Comparison of ENCODE assay signal across 11 mouse cellular contexts in the genomic region with DNA sequence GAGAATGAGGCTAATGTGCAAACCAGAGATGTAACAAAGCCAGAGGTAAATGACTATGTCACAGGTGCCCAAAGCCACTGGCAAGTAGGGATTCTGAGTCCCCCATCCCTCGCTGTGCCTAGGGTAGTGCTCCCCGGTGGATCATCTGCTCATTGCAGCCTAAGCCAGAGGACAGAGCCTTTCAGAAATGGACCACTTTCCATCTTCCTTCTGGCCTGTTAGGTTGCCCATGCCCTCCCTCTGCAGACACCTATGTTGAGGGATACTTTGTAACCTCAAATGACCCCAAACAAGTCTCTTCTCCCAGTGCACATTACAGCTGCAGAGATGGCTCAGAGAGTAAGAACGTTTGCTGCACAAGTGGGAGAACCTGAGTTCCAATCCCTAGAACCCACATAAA.
A peak's percentile ranks its signal among the peaks of the same experiment; 100 is the strongest.
DNase-seq lines count a peak whose midpoint lies in the region; ATAC-seq and TF ChIP-seq lines count a peak whose summit lies in the region.
"Had no signal": no experiment of that assay in that cellular context is flagged by ENCODE, and none has a peak within 500 bp of the region (broad histone marks: within the 10 kb centered on the region; RNA-seq: fewer than 3 reads in every experiment).

No protein-coding gene starts in this region.

- TF ChIP-seq CTCF in thymus, adult 2 months (IDR thresholded peaks at IDR 0.05; ENCODE audit: borderline replicate concordance, control insufficient read depth, extremely low read depth, insufficient read depth, low read length, poor library complexity): no peak
- peak; percentile 26 for TF ChIP-seq CTCF in liver, embryonic 14.5 days (IDR thresholded peaks at IDR 0.05; ENCODE audit: low read depth)
- peak; percentile 41 for TF ChIP-seq CTCF in stomach, postnatal 0 days (IDR thresholded peaks at IDR 0.05; ENCODE audit: low read depth)

- H3K4me1 ChIP-seq in heart, embryonic 12.5 days (replicated peaks): peaks cover 30% of the 10 kb centered on the region
- H3K4me1 ChIP-seq in thymus, adult 2 months (replicated peaks; ENCODE audit: control insufficient read depth, insufficient read depth, low read length): peaks cover 19% of the 10 kb centered on the region
- H3K4me1 ChIP-seq in liver, embryonic 14.5 days (replicated peaks; ENCODE audit: control insufficient read depth in 2 of 2, insufficient read depth in 2 of 2, low read length in 1 of 2): peaks cover 2 to 19% of the 10 kb centered on the region in 2 experiments; a peak in 2 of 4 replicates
- H3K4me1 ChIP-seq in stomach, postnatal 0 days (replicated peaks; ENCODE audit: control insufficient read depth, insufficient read depth): no peaks in the 10 kb centered on the region; the same call in 1 of the 2 replicates

- no peaks in the 10 kb centered on the region for H3K36me3 ChIP-seq in heart, embryonic 12.5 days
- no peaks in the 10 kb centered on the region for H3K36me3 ChIP-seq in thymus, adult 2 months (ENCODE audit: control insufficient read depth, insufficient read depth, low read length)
- no peaks in the 10 kb centered on the region for H3K36me3 ChIP-seq in liver, embryonic 14.5 days (replicated peaks; ENCODE audit: control insufficient read depth, insufficient read depth, low read depth)
- no peaks in the 10 kb centered on the region for H3K36me3 ChIP-seq in stomach, postnatal 0 days (ENCODE audit: control insufficient read depth, insufficient read depth, low read length)

- no peak for DNase-seq in heart, adult 9 months (ENCODE audit: low spot score in 2 of 2)
- peak; percentile 34 for DNase-seq in thymus, postnatal 4 days
- DNase-seq in thymus, adult 2 months: no peak
- no peak for DNase-seq in liver, embryonic 14.5 days (ENCODE audit: low read depth in 3 of 3, low spot score in 3 of 3)
- no peak for DNase-seq in stomach, postnatal 0 days (ENCODE audit: low spot score)
- no peak for DNase-seq in right cerebral cortex, postnatal 36 days (ENCODE audit: low spot score in 2 of 2)
- DNase-seq in right cerebral cortex, adult 18-20 months: no peak
- DNase-seq: cerebellum, adult 2 months; gastrocnemius, postnatal 36 days had no signal

- peak overlapping the region; percentile 70; the same call in 1 of the 2 replicates for H3K27ac ChIP-seq in heart, embryonic 12.5 days (ENCODE audit: poor library complexity, severe bottlenecking)
- H3K27ac ChIP-seq in thymus, adult 2 months (ENCODE audit: control insufficient read depth, insufficient read depth, low read length): no peak overlapping the region
- H3K27ac ChIP-seq in liver, embryonic 14.5 days: no peak overlapping the region
- peak overlapping the region; percentile 79 for H3K27ac ChIP-seq in stomach, postnatal 0 days (replicated peaks)

- H3K27me3 ChIP-seq in heart, embryonic 12.5 days (replicated peaks): no peaks in the 10 kb centered on the region
- no peaks in the 10 kb centered on the region for H3K27me3 ChIP-seq in thymus, adult 2 months (ENCODE audit: control insufficient read depth, insufficient read depth, low read length)
- no peaks in the 10 kb centered on the region for H3K27me3 ChIP-seq in liver, embryonic 14.5 days (ENCODE audit: control insufficient read depth, insufficient read depth, low read length)
- no peaks in the 10 kb centered on the region for H3K27me3 ChIP-seq in stomach, postnatal 0 days (ENCODE audit: control insufficient read depth, insufficient read depth, low read length)

- no peak for ATAC-seq in heart, embryonic 12.5 days (ENCODE audit: insufficient number of reproducible peaks, low FRiP score)
- ATAC-seq in liver, embryonic 14.5 days (ENCODE audit: insufficient read depth): no peak
- ATAC-seq in stomach, postnatal 0 days (ENCODE audit: low FRiP score, low TSS enrichment): no peak

- no peak overlapping the region for H3K4me2 ChIP-seq in heart, embryonic 12.5 days
- peak overlapping the region; percentile 28; the same call in 1 of the 2 replicates for H3K4me2 ChIP-seq in liver, embryonic 14.5 days (ENCODE audit: low read depth)
- H3K4me2 ChIP-seq in stomach, postnatal 0 days (replicated peaks; ENCODE audit: low read depth): no peak overlapping the region

- no peak overlapping the region for H3K9ac ChIP-seq in heart, embryonic 12.5 days
- H3K9ac ChIP-seq in liver, embryonic 14.5 days (replicated peaks): no peak overlapping the region
- no peak overlapping the region for H3K9ac ChIP-seq in stomach, postnatal 0 days (ENCODE audit: low read length)

- no peak for TF ChIP-seq POLR2A in thymus, adult 2 months (IDR thresholded peaks at IDR 0.05; ENCODE audit: control insufficient read depth, extremely low read depth, insufficient read depth, low read length, poor library complexity)

- no peaks in the 10 kb centered on the region for H3K9me3 ChIP-seq in heart, embryonic 12.5 days (replicated peaks)
- H3K9me3 ChIP-seq in liver, embryonic 14.5 days (ENCODE audit: control insufficient read depth, low read length): no peaks in the 10 kb centered on the region
- H3K9me3 ChIP-seq in stomach, postnatal 0 days (ENCODE audit: control insufficient read depth, low read length): no peaks in the 10 kb centered on the region

- 65% methylated on average over 3 of the region's 3 CpGs for WGBS in heart, embryonic 12.5 days
- 63% methylated on average over 3 of the region's 3 CpGs for WGBS in thymus, adult 2 months
- WGBS in liver, embryonic 14.5 days (ENCODE audit: insufficient replicate concordance): 24% methylated on average over 3 of the region's 3 CpGs
- WGBS in stomach, postnatal 0 days: 55% methylated on average over 3 of the region's 3 CpGs

- TF ChIP-seq EP300 in liver, embryonic 14.5 days (IDR thresholded peaks at IDR 0.05; ENCODE audit: low read depth): no peak
- no peak for TF ChIP-seq EP300 in stomach, postnatal 0 days (optimal IDR thresholded peaks at IDR 0.05)

- no peak overlapping the region for H3K4me3 ChIP-seq in heart, embryonic 12.5 days
- no peak overlapping the region for H3K4me3 ChIP-seq in thymus, adult 2 months (ENCODE audit: control insufficient read depth, insufficient read depth, low read length)
- H3K4me3 ChIP-seq in liver, embryonic 14.5 days (ENCODE audit: insufficient read depth in 1 of 2, low read depth in 2 of 2, low read length in 2 of 2): no peak overlapping the region
- H3K4me3 ChIP-seq in stomach, postnatal 0 days (ENCODE audit: low read depth, low read length): no peak overlapping the region
- H3K4me3 ChIP-seq: erythroblast, embryonic 14.5 days had no signal

Comparison
In these comparisons a context has a peak if more than half of its experiments do, and no peak if none do; other contexts are left out.
1. H3K27ac ChIP-seq: peak in heart, embryonic 12.5 days (single experiment) and stomach, postnatal 0 days (single experiment); none in thymus, adult 2 months (single experiment) and liver, embryonic 14.5 days (single experiment).